Mouse (Mus musculus) olfactory bulb, adult 2 months (tissue): ENCODE measurements around the gene Usp13.

Experiments used
- CTCF ChIP-seq: fragments of 200-500 bp; IDR thresholded peaks from 2 replicates; pipeline ENCODE4 v1.5.1; 2012; ENCODE audit warnings: low read depth, mild to moderate bottlenecking, low read length, moderate library complexity; ENCODE audit not compliant: insufficient read depth
- POLR2A ChIP-seq: fragments of 200-500 bp; IDR thresholded peaks from 2 replicates; pipeline ENCODE4 v1.6.1; 2012; ENCODE audit warnings: mild to moderate bottlenecking, low read depth, low read length, moderate library complexity; ENCODE audit not compliant: insufficient read depth

- TF ChIP-seq CTCF (no peak), POLR2A (no peak)
Measured at GRCm38 (mm10) chr3:32826701-32827100, 9.4 kb downstream of the Usp13 start.
